Comparison of ENCODE assay signal across 15 mouse cellular contexts in genomic region chr13:46140006-46140405, GRCm38 (mm10).
"Had no signal": no experiment of that assay in that cellular context is flagged by ENCODE, and none has a peak within 500 bp of the region (broad histone marks: within the 10 kb centered on the region; RNA-seq: fewer than 3 reads in every experiment).

No protein-coding gene starts in this region.

- H3K4me3 ChIP-seq: kidney, embryonic 15.5 days; limb, embryonic 15.5 days; liver, embryonic 13.5 days; lung, embryonic 15.5 days; megakaryocyte, embryonic 14.5 days; midbrain, embryonic 15.5 days; neural tube, embryonic 12.5 days had no signal

- DNase-seq: kidney, adult 2 months; kidney, postnatal 14 days; liver, embryonic 13.5 days; liver, postnatal 0 days; lung, postnatal 14 days; thymus, postnatal 4 days had no signal

- H3K9ac ChIP-seq: kidney, embryonic 15.5 days; limb, embryonic 15.5 days; liver, embryonic 13.5 days; liver, postnatal 0 days; lung, embryonic 15.5 days; midbrain, embryonic 15.5 days; neural tube, embryonic 12.5 days had no signal

- H3K27ac ChIP-seq: kidney, embryonic 15.5 days; limb, embryonic 15.5 days; liver, embryonic 13.5 days; lung, embryonic 15.5 days; macrophage; midbrain, embryonic 15.5 days; neural tube, embryonic 12.5 days had no signal

- H3K27me3 ChIP-seq: kidney, embryonic 15.5 days; limb, embryonic 15.5 days; liver, embryonic 13.5 days; lung, embryonic 15.5 days; midbrain, embryonic 15.5 days; neural tube, embryonic 12.5 days had no signal

- H3K4me2 ChIP-seq: kidney, embryonic 15.5 days; limb, embryonic 15.5 days; liver, embryonic 13.5 days; lung, embryonic 15.5 days; midbrain, embryonic 11.5 days; midbrain, embryonic 15.5 days; neural tube, embryonic 12.5 days had no signal

- H3K4me1 ChIP-seq: kidney, embryonic 15.5 days; limb, embryonic 15.5 days; liver, embryonic 13.5 days; lung, embryonic 15.5 days; megakaryocyte, embryonic 14.5 days; midbrain, embryonic 15.5 days; neural tube, embryonic 12.5 days had no signal

- ATAC-seq: intestine, embryonic 16.5 days; liver, postnatal 0 days; midbrain, embryonic 15.5 days had no signal

- H3K9me3 ChIP-seq: kidney, embryonic 15.5 days; limb, embryonic 15.5 days; liver, embryonic 13.5 days; lung, embryonic 15.5 days; megakaryocyte, embryonic 14.5 days; midbrain, embryonic 15.5 days; neural tube, embryonic 12.5 days had no signal

- H3K36me3 ChIP-seq: kidney, embryonic 15.5 days; limb, embryonic 15.5 days; liver, embryonic 13.5 days; lung, embryonic 15.5 days; midbrain, embryonic 15.5 days; neural tube, embryonic 12.5 days had no signal
